ENCODE assay signal across 8 mouse cellular contexts in the genomic region with DNA sequence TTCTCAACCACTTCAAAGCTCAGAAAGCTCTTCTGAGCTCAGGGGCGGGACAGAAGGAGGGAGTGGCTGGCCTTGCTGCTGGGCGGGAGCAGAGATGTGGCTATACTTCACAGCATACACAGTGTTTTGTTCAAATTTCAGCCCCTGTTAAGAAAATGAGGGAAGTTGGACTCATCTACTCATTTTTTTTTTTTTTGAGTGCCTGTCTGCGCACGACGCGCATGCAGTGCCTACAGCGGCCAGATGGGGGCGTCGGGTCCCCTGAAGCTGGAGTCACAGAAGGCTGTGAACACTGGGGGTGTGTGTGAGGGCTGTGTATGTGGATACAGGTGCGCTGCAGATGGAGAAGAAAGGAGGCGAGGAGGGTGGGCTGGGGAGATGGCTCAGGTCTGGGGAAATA. TPM values are rescaled to one million over a fixed set of nuclear protein-coding genes. Genes with fewer than 3 reads are reported as not detected.
DNase-seq lines count a peak whose midpoint lies in the region; ATAC-seq and TF ChIP-seq lines count a peak whose summit lies in the region.

No protein-coding gene starts in this region.

- peaks cover 11% of the 10 kb centered on the region; the same call in 1 of the 2 replicates for H3K27me3 ChIP-seq in G1E (ENCODE audit: insufficient read depth, low read length)
- H3K27me3 ChIP-seq in cerebellum, adult 2 months (ENCODE audit: control insufficient read depth, insufficient read depth, low read length) = no peaks in the 10 kb centered on the region
- H3K27me3 ChIP-seq in hindbrain, embryonic 13.5 days = peaks cover 50% of the 10 kb centered on the region

- TF ChIP-seq CTCF in G1E (IDR thresholded peaks at IDR 0.05; ENCODE audit: low read depth, low read length) = peak; percentile 89
- TF ChIP-seq CTCF in cerebellum, adult 2 months (IDR thresholded peaks at IDR 0.05; ENCODE audit: borderline replicate concordance, insufficient read depth, low read depth, low read length) = peak; percentile 83

- H3K9me3 ChIP-seq in G1E (replicated peaks) = peaks cover 6% of the 10 kb centered on the region
- 0 out of 2 replicates have a peak, but pooled peaks cover 9% of the 10 kb centered on the region for H3K9me3 ChIP-seq in hindbrain, embryonic 13.5 days

- 4% methylated on average over 11 of the region's 11 CpGs for WGBS in cerebellum, adult 2 months
- 3% methylated on average over 11 of the region's 11 CpGs for WGBS in hindbrain, embryonic 13.5 days

- H3K4me3 ChIP-seq in G1E (ENCODE audit: low read depth, low read length) = peak overlapping the region; percentile 54; the same call in 1 of the 2 replicates
- no peak overlapping the region for H3K4me3 ChIP-seq in cerebellum, adult 2 months (replicated peaks; ENCODE audit: insufficient read depth, low read depth, low read length)
- H3K4me3 ChIP-seq in hindbrain, embryonic 13.5 days = peak overlapping the region; percentile 76

- H3K27ac ChIP-seq in cerebellum, adult 2 months (ENCODE audit: insufficient read depth, low read length) = no peak overlapping the region
- H3K27ac ChIP-seq in hindbrain, embryonic 13.5 days = peak overlapping the region; percentile 90; the same call in 1 of the 2 replicates

- DNase-seq in G1E (ENCODE audit: low spot score) = peak; percentile 58
- DNase-seq in cerebellum, adult 2 months = peak; percentile 82 to 90
- peak; percentile 69 to 76 for DNase-seq in frontal cortex, postnatal 14 days (ENCODE audit: low spot score in 2 of 2)
- peak; percentile 78 to 92 for DNase-seq in layer of hippocampus, postnatal 25 days (ENCODE audit: extremely low spot score in 1 of 2, low spot score in 1 of 2)
- peak; percentile 93 for DNase-seq in lung, postnatal 25 days (ENCODE audit: low spot score)
- peak; percentile 86 for DNase-seq in retina, embryonic 14.5 days (ENCODE audit: low spot score)
- peak; percentile 97 for DNase-seq in thymus, postnatal 4 days

- no peak overlapping the region; the same call in 1 of the 2 replicates for H3K9ac ChIP-seq in hindbrain, embryonic 13.5 days

- ATAC-seq in G1E (ENCODE audit: extremely low read depth, insufficient number of reproducible peaks, low FRiP score, poor library complexity, severe bottlenecking) = peak; percentile 22; the same call in 1 of the 2 replicates
- no peak for ATAC-seq in hindbrain, embryonic 13.5 days (ENCODE audit: low FRiP score)

- no peak for TF ChIP-seq POLR2A in cerebellum, adult 2 months (IDR thresholded peaks at IDR 0.05; ENCODE audit: borderline replicate concordance, insufficient read depth, low read length)

- H3K36me3 ChIP-seq in G1E (replicated peaks) = peaks cover 18% of the 10 kb centered on the region
- peaks cover 2% of the 10 kb centered on the region; the same call in 1 of the 2 replicates for H3K36me3 ChIP-seq in hindbrain, embryonic 13.5 days

- peak overlapping the region; percentile 25 for H3K4me2 ChIP-seq in hindbrain, embryonic 13.5 days

- peaks cover 75% of the 10 kb centered on the region for H3K4me1 ChIP-seq in G1E (ENCODE audit: insufficient read depth, low read depth, low read length)
- H3K4me1 ChIP-seq in cerebellum, adult 2 months (ENCODE audit: control insufficient read depth, insufficient read depth, low read length) = peaks cover 15% of the 10 kb centered on the region; the same call in 1 of the 2 replicates
- H3K4me1 ChIP-seq in hindbrain, embryonic 13.5 days (replicated peaks) = peaks cover 46% of the 10 kb centered on the region

RNA-seq across cellular contexts. Expression of a gene that starts 1.4 kb away (rescaled TPM):
- 4.6 and 8.4 TPM in 2 replicates for total RNA-seq in G1E (2014; fragmentation: Nextera tagmentation)
- 7.4 and 10.5 TPM in 2 replicates for total RNA-seq in G1E (2017)
- polyA plus RNA-seq in G1E (2012) = 20.8 and 27.2 TPM in 2 replicates
- polyA plus RNA-seq in cerebellum, adult 2 months (2012; rRNA removed) = 8.2 and 9.3 TPM in 2 replicates
- 43.7 and 53.1 TPM in 2 replicates for polyA plus RNA-seq in hindbrain, embryonic 13.5 days (2015; fragmentation: Nextera tagmentation; extraction: Ambion mirVana)
- total RNA-seq in layer of hippocampus, postnatal 25 days (2021) = 1 to 10 TPM; 5.8 to 6.0 TPM

RNA-seq across cellular contexts. Expression of a gene that starts 2.8 kb away (rescaled TPM):
- total RNA-seq in G1E (2014; fragmentation: Nextera tagmentation) (62.8 and 79.8 TPM in 2 replicates), G1E (2017) (41.6 and 47.0 TPM in 2 replicates)
- polyA plus RNA-seq in G1E (2012) = 264 and 361 TPM in 2 replicates
- 191 and 204 TPM in 2 replicates for polyA plus RNA-seq in cerebellum, adult 2 months (2012; rRNA removed)
- 16.0 and 16.3 TPM in 2 replicates for polyA plus RNA-seq in hindbrain, embryonic 13.5 days (2015; fragmentation: Nextera tagmentation; extraction: Ambion mirVana)
- 100 to 1,000 TPM; 125 to 131 TPM for total RNA-seq in layer of hippocampus, postnatal 25 days (2021)

RNA-seq across cellular contexts. Expression of a gene that starts 9.3 kb away (rescaled TPM):
- total RNA-seq in G1E (2014; fragmentation: Nextera tagmentation) = 17.4 and 35.9 TPM in 2 replicates
- total RNA-seq in G1E (2017) = 12.1 and 15.2 TPM in 2 replicates
- polyA plus RNA-seq in G1E (2012) = 21.1 and 21.6 TPM in 2 replicates
- 31.1 and 32.4 TPM in 2 replicates for polyA plus RNA-seq in cerebellum, adult 2 months (2012; rRNA removed)
- 5.2 and 6.1 TPM in 2 replicates for polyA plus RNA-seq in hindbrain, embryonic 13.5 days (2015; fragmentation: Nextera tagmentation; extraction: Ambion mirVana)
- total RNA-seq in layer of hippocampus, postnatal 25 days (2021) = 10 to 100 TPM in 1 of 2 experiments, 1 to 10 TPM in 1; 9.6 to 10.2 TPM

RNA-seq across cellular contexts. Expression of a gene that starts 16.4 kb away (rescaled TPM):
- 0.60 TPM in 1 of 2 replicates, not detected in the other for total RNA-seq in G1E (2014; fragmentation: Nextera tagmentation)
- total RNA-seq in G1E (2017) = 0.44 TPM in 1 of 2 replicates, not detected in the other
- 0.07 and 0.10 TPM in 2 replicates for polyA plus RNA-seq in G1E (2012)
- polyA plus RNA-seq in cerebellum, adult 2 months (2012; rRNA removed) = 5.5 and 5.9 TPM in 2 replicates
- polyA plus RNA-seq in hindbrain, embryonic 13.5 days (2015; fragmentation: Nextera tagmentation; extraction: Ambion mirVana) = 0.61 and 0.65 TPM in 2 replicates
- total RNA-seq in layer of hippocampus, postnatal 25 days (2021) = under 1 TPM; 0.12 to 0.15 TPM

RNA-seq across cellular contexts. Expression of a gene that starts 27.0 kb away (rescaled TPM):
- 28.5 and 37.3 TPM in 2 replicates for total RNA-seq in G1E (2014; fragmentation: Nextera tagmentation)
- 34.4 and 34.6 TPM in 2 replicates for total RNA-seq in G1E (2017)
- 69.0 and 69.5 TPM in 2 replicates for polyA plus RNA-seq in G1E (2012)
- polyA plus RNA-seq in cerebellum, adult 2 months (2012; rRNA removed) = 56.2 and 57.4 TPM in 2 replicates
- 77.4 and 77.9 TPM in 2 replicates for polyA plus RNA-seq in hindbrain, embryonic 13.5 days (2015; fragmentation: Nextera tagmentation; extraction: Ambion mirVana)
- total RNA-seq in layer of hippocampus, postnatal 25 days (2021) = 10 to 100 TPM; 42.9 to 45.8 TPM

Comparison
In these comparisons a context has a peak if more than half of its experiments do, and no peak if none do; other contexts are left out.
1. RNA of a gene that starts 2.8 kb away (polyA plus RNA-seq): 264 to 361 TPM in G1E and 191 to 204 TPM in cerebellum, adult 2 months; 16.0 to 16.3 TPM in hindbrain, embryonic 13.5 days; every median in the first group is over 10 times any median in the second.
2. Peak in every context shown above with its lines, with median percentiles within 50 percentile points of each other: DNase-seq.